ENCODE assay signal across 15 mouse cellular contexts in genomic region chr6:144523479-144523878, GRCm38 (mm10).
DNase-seq lines count a peak whose midpoint lies in the region; ATAC-seq lines count a peak whose summit lies in the region.
"Had no signal": no experiment of that assay in that cellular context is flagged by ENCODE, and none has a peak within 500 bp of the region (broad histone marks: within the 10 kb centered on the region; RNA-seq: fewer than 3 reads in every experiment).

No protein-coding gene starts in this region.

- H3K27me3 ChIP-seq in neural tube, embryonic 11.5 days (ENCODE audit: control insufficient read depth, insufficient read depth, low read length) = no peaks in the 10 kb centered on the region
- H3K27me3 ChIP-seq in neural tube, embryonic 15.5 days (replicated peaks) = no peaks in the 10 kb centered on the region
- H3K27me3 ChIP-seq: limb, embryonic 15.5 days; liver, embryonic 15.5 days had no signal

- no peak for ATAC-seq in neural tube, embryonic 11.5 days (ENCODE audit: insufficient read depth, low FRiP score, low TSS enrichment)
- no peak for ATAC-seq in neural tube, embryonic 15.5 days (ENCODE audit: low FRiP score)
- ATAC-seq in megakaryocyte-erythroid progenitor cell, adult 5-6 weeks (replicated peaks; ENCODE audit: low FRiP score, low TSS enrichment, poor library complexity, severe bottlenecking) = 0 out of 2 replicates have a peak, but pooled peaks have one; percentile 18

- no peak overlapping the region for H3K27ac ChIP-seq in neural tube, embryonic 11.5 days (ENCODE audit: low read depth, low read length)
- H3K27ac ChIP-seq in neural tube, embryonic 15.5 days (replicated peaks) = no peak overlapping the region
- H3K27ac ChIP-seq: layer of hippocampus, adult 2 months; limb, embryonic 15.5 days; liver, embryonic 15.5 days; macrophage had no signal

- peak; percentile 72 for DNase-seq in heart, adult 11 months
- no peak for DNase-seq in heart, adult 8-10 months (ENCODE audit: low spot score)
- peak; percentile 17 for DNase-seq in neural tube, embryonic 11.5 days (ENCODE audit: low spot score)
- no peak for DNase-seq in layer of hippocampus, postnatal 36 days
- DNase-seq in adrenal gland, postnatal 14 days = no peak
- DNase-seq: B cell, adult 2 months; heart, postnatal 10 days; kidney, adult 2 months; kidney, postnatal 10 days had no signal

- H3K4me2 ChIP-seq in neural tube, embryonic 11.5 days (ENCODE audit: low read depth) = no peak overlapping the region
- no peak overlapping the region for H3K4me2 ChIP-seq in neural tube, embryonic 15.5 days
- H3K4me2 ChIP-seq: limb, embryonic 15.5 days; liver, embryonic 15.5 days had no signal

- no peak overlapping the region for H3K9ac ChIP-seq in neural tube, embryonic 11.5 days (ENCODE audit: low read length)
- no peak overlapping the region for H3K9ac ChIP-seq in neural tube, embryonic 15.5 days (replicated peaks)
- H3K9ac ChIP-seq: limb, embryonic 15.5 days; liver, embryonic 15.5 days had no signal

- H3K4me3 ChIP-seq in neural tube, embryonic 11.5 days (ENCODE audit: low read depth, low read length) = no peak overlapping the region
- no peak overlapping the region for H3K4me3 ChIP-seq in neural tube, embryonic 15.5 days (replicated peaks)
- H3K4me3 ChIP-seq: layer of hippocampus, adult 2 months; limb, embryonic 15.5 days; liver, embryonic 15.5 days had no signal

- no peaks in the 10 kb centered on the region for H3K36me3 ChIP-seq in neural tube, embryonic 11.5 days (ENCODE audit: control insufficient read depth, insufficient read depth, low read length)
- H3K36me3 ChIP-seq in neural tube, embryonic 15.5 days = no peaks in the 10 kb centered on the region
- H3K36me3 ChIP-seq: limb, embryonic 15.5 days; liver, embryonic 15.5 days had no signal

- 63% methylated on average over 11 of the region's 11 CpGs for WGBS in neural tube, embryonic 11.5 days
- 47% methylated on average over 11 of the region's 11 CpGs for WGBS in neural tube, embryonic 15.5 days

- no peaks in the 10 kb centered on the region for H3K4me1 ChIP-seq in neural tube, embryonic 11.5 days (ENCODE audit: control insufficient read depth, insufficient read depth, low read length)
- 0 out of 2 replicates have a peak, but pooled peaks cover 4% of the 10 kb centered on the region for H3K4me1 ChIP-seq in neural tube, embryonic 15.5 days
- H3K4me1 ChIP-seq: limb, embryonic 15.5 days; liver, embryonic 15.5 days had no signal

- H3K9me3 ChIP-seq in neural tube, embryonic 11.5 days (ENCODE audit: control insufficient read depth, low read length) = no peaks in the 10 kb centered on the region
- no peaks in the 10 kb centered on the region for H3K9me3 ChIP-seq in neural tube, embryonic 15.5 days (replicated peaks)
- H3K9me3 ChIP-seq: limb, embryonic 15.5 days; liver, embryonic 15.5 days had no signal

Comparison
In these comparisons a context has a peak if more than half of its experiments do, and no peak if none do; other contexts are left out.
1. DNase-seq: peak in heart, adult 11 months (single experiment) and neural tube, embryonic 11.5 days (single experiment); none in heart, adult 8-10 months (single experiment), layer of hippocampus, postnatal 36 days (0 of 2) and adrenal gland, postnatal 14 days (single experiment).